Comparison of ENCODE assay signal across 9 mouse cellular contexts in the genomic region with DNA sequence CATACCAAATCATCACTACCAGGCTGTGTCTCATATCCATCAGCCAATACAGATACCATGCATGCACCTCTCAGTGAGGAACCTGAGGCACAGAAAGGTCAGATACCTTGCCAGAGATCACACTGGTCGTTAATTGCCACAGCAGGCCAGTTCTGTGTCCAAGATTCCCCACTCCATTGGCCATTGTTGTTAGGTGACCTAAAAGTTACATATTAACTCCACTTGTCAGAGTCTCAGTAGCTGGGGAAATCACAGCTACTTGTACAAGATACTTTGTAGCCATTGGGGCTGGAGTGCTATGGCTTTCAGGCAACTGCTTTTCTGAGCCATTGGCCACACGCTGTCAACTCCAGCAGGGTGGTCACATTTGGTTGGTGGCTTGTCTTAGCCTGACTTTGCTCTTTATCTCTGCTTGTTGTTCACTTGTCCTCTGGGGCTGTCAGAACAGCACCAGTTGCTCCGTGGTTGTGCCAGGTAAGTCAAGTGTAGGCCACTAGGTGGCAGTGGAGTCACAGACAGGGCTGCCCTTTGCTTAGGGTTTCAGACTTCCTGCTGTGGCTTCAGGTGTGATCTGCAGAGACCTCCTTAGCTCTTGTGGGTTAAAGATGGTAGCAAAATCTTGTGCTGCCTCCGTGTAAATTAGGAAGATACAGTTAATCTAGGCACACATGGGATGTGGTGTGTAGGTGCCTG.
DNase-seq lines count a peak whose midpoint lies in the region; TF ChIP-seq lines count a peak whose summit lies in the region.
"Had no signal": no experiment of that assay in that cellular context is flagged by ENCODE, and none has a peak within 500 bp of the region (broad histone marks: within the 10 kb centered on the region; RNA-seq: fewer than 3 reads in every experiment).

No protein-coding gene starts in this region.

- peak; percentile 76 for DNase-seq in urinary bladder, postnatal 14 days (ENCODE audit: low spot score)
- DNase-seq in urinary bladder, adult 2 months (ENCODE audit: low spot score) = no peak
- DNase-seq in cerebellum, postnatal 25 days = peak; percentile 73 to 83
- peak; percentile 68 for DNase-seq in gastrocnemius, postnatal 10 days
- DNase-seq in kidney, adult 11 months = peak; percentile 81
- peak; percentile 67 for DNase-seq in liver
- peak; percentile 78 for DNase-seq in splenic B cell, adult 2 months (ENCODE audit: low read depth, low spot score)

- H3K79me2 ChIP-seq in myocyte (ENCODE audit: control insufficient read depth, insufficient read depth) = no peaks in the 10 kb centered on the region

- no peak overlapping the region for H3ac ChIP-seq in myocyte (ENCODE audit: control insufficient read depth, insufficient read length)

- no peak for TF ChIP-seq POLR2A in myocyte (IDR thresholded peaks at IDR 0.05; ENCODE audit: insufficient read length, low read depth)

- H3K4me3 ChIP-seq in myocyte = no peak overlapping the region
- H3K4me3 ChIP-seq: neural tube, embryonic 13.5 days had no signal

- H3K27me3 ChIP-seq in myocyte (ENCODE audit: control insufficient read depth, insufficient read depth, insufficient read length) = no peaks in the 10 kb centered on the region
- no peaks in the 10 kb centered on the region for H3K27me3 ChIP-seq in splenic B cell, adult 2 months (ENCODE audit: control insufficient read depth, insufficient read depth, low read length, poor library complexity, severe bottlenecking)
- H3K27me3 ChIP-seq: neural tube, embryonic 13.5 days had no signal

- no peak overlapping the region for H3K4me2 ChIP-seq in myocyte (ENCODE audit: low read depth)
- H3K4me2 ChIP-seq: neural tube, embryonic 13.5 days had no signal

- H3K36me3 ChIP-seq in myocyte (ENCODE audit: control insufficient read depth, insufficient read depth) = peaks cover 3% of the 10 kb centered on the region
- no peaks in the 10 kb centered on the region for H3K36me3 ChIP-seq in splenic B cell, adult 2 months (ENCODE audit: control insufficient read depth, insufficient read depth, low read length, poor library complexity, severe bottlenecking)

TF ChIP-seq in myocyte, 11 proteins besides CTCF, POLR2A, EP300 and RAD21:
- TF ChIP-seq CEBPB (IDR thresholded peaks at IDR 0.05; ENCODE audit: insufficient read depth, poor library complexity, severe bottlenecking) (no peak), USF1 (IDR thresholded peaks at IDR 0.05; ENCODE audit: low read depth) (no peak), E2F4 (IDR thresholded peaks at IDR 0.05; ENCODE audit: insufficient read depth) (no peak), SRF (IDR thresholded peaks at IDR 0.05; ENCODE audit: control insufficient read depth, insufficient read length, low read depth) (no peak), TCF12 (IDR thresholded peaks at IDR 0.05; ENCODE audit: insufficient read depth, poor library complexity, severe bottlenecking) (no peak), MAX (IDR thresholded peaks at IDR 0.05; ENCODE audit: low read depth) (no peak), MYOD1 (IDR thresholded peaks at IDR 0.05; ENCODE audit: control insufficient read depth in 1 of 3, insufficient read length in 2 of 3, low read depth in 2 of 3) (peak in 1 of 3 experiments; percentile 24), POLR2AphosphoS2 (IDR thresholded peaks at IDR 0.05; ENCODE audit: insufficient read length, low read depth) (peak; percentile 18)
TF ChIP-seq in myocyte: peak in this region for 2.
